Mouse (Mus musculus) hindbrain, embryonic 11.5 days (tissue): ENCODE measurements at regions not wholly inside any gene's neighbourhood (a gene's known extent, or its start where the extent isn't known, plus 50 kb on each side); places are given as distances from the start of the nearest gene placed in this dataset.

Source experiments
- ATAC-seq: fragments of 200-750 bp; cut with Nextera tagmentation; 2 replicates; pipeline ENCODE4 v1.8.0; 2017; ENCODE audit warnings: mild to moderate bottlenecking, moderate TSS enrichment, moderate library complexity; ENCODE audit not compliant: low FRiP score
- DNase-seq: peaks from one replicate; pipeline ENCODE4 v3.0.0-alpha.2; 2015; ENCODE audit warnings: low spot score
- H3K27ac ChIP-seq: fragments of 300-500 bp; sonication (generic); 2 replicates; pipeline ENCODE4 v1.5.1; 2014; ENCODE audit warnings: mild to moderate bottlenecking, low read depth, low read length
- H3K27me3 ChIP-seq: fragments of 300-500 bp; sonication (generic); 2 replicates; pipeline ENCODE4 v1.6.1; 2014; ENCODE audit warnings: mild to moderate bottlenecking, low read length, moderate library complexity, mixed read lengths; ENCODE audit not compliant: control insufficient read depth, insufficient read depth
- H3K36me3 ChIP-seq: fragments of 300-500 bp; sonication (generic); 2 replicates; pipeline ENCODE4 v1.6.1; 2014; ENCODE audit warnings: mild to moderate bottlenecking, low read length, moderate library complexity, mixed read lengths; ENCODE audit not compliant: control insufficient read depth, insufficient read depth
- H3K4me1 ChIP-seq: fragments of 300-500 bp; sonication (generic); replicated peaks from 2 replicates; pipeline ENCODE4 v1.6.1; 2014; ENCODE audit warnings: low read length, mixed read lengths; ENCODE audit not compliant: control insufficient read depth, insufficient read depth
- H3K4me2 ChIP-seq: fragments of 300-500 bp; sonication (generic); replicated peaks from 2 replicates; pipeline ENCODE4 v1.6.1; 2014; ENCODE audit warnings: mild to moderate bottlenecking, low read depth, low read length
- H3K4me3 ChIP-seq: fragments of 300-500 bp; sonication (generic); 2 replicates; pipeline ENCODE4 v1.5.1; 2014; ENCODE audit warnings: low read depth, low read length
- H3K9ac ChIP-seq: fragments of 300-500 bp; sonication (generic); 2 replicates; pipeline ENCODE4 v1.6.1; 2014; ENCODE audit warnings: low read depth, low read length
- H3K9me3 ChIP-seq: fragments of 300-500 bp; sonication (generic); 2 replicates; pipeline ENCODE4 v1.6.1; 2016; ENCODE audit warnings: low read length; ENCODE audit not compliant: control insufficient read depth
- WGBS: fragments of 180-500 bp; shearing (Covaris S2); extraction: QIAGEN DNeasy Blood & Tissue Kit; methylation state at CpG from one replicate; pipeline ENCODE4 v1.1.7; 2014; 5-methylcytosine and 5-hydroxymethylcytosine counted together

DNA sequence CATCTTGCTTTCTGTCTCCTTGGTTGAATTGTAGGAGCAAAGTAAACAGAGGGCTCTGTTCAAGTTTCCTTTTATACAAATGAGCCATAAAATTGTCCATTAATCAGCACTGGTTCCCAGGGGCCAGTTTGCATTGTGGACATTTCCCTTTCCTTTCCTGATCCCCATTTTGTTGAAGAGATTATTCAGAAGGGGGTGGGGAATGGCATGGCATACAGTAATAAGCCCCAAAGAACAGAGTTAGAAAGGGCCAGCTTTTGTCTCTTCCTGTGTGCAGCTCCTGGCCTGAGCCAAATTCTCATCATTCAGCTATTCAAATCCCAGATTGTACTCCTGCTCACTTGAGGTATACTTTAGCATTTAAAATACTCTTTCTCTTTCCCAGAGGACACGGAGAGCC, 441.8 kb downstream of the Epha4 start:
- Histone ChIP-seq H3K4me1 (no peaks in the 10 kb centered on the region), H3K9ac (no peak overlapping the region), H3K36me3 (no peaks in the 10 kb centered on the region), H3K27ac (peak overlapping the region; percentile 45; the same call in 1 of the 2 replicates), H3K4me2 (no peak overlapping the region), H3K4me3 (no peak overlapping the region), H3K9me3 (no peaks in the 10 kb centered on the region), H3K27me3 (no peaks in the 10 kb centered on the region)
- 50% methylated on average over 1 of the region's 1 CpGs for WGBS
- DNase-seq (no peak), ATAC-seq (peak; percentile 64; the same call in 1 of the 2 replicates)

DNA sequence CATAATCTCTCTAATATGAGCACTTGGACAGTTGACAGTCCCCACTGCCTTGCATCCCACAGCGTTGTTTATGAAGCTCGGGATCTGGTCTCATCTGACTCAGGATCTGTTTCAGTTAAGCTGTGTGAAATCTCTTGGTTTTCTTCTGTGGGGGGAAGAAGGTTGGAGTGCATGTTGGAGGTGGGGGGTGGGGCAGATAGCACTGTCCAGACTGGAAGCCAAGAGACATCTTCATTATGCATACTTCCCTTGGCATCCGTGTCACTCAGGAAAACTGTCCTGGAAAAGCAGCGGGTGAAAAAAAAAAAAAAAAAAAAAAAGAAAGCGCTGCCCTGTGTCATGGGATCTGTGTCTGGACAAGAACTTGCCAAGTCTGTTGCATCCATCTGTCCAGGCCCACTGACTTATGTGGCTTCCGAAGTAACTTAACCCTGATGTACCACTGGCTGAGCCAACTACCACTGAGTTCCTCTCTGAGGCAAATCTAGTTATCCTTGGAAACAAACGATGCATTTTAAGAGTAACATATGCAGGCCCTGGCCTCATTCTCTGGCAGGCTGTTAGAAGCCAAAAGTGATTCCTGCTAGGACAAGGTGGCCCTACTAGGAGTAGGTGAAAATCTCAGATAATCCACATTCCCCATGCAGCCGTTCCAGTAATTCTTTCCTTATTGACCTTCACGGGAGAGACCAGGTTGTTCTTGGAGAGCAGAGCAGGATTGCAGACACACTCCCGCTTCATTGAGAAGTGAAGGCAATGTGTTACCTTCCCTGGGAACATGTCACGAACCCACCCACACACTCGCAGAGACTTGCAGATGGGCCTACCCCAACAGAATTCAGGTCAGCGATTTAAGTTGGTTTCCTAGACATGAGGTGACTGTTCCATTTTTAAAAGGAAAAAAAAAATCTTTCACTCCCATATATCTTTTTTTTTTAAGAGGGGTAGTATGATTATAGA, 439.7 kb downstream of the Epha4 start:
- no peak overlapping the region for H3K9ac ChIP-seq
- no peak for ATAC-seq
- no peaks in the 10 kb centered on the region for H3K27me3 ChIP-seq
- no peak for DNase-seq
- no peak overlapping the region for H3K4me2 ChIP-seq
- no peak overlapping the region for H3K27ac ChIP-seq
- WGBS: 82% methylated on average over 13 of the region's 13 CpGs
- no peaks in the 10 kb centered on the region for H3K4me1 ChIP-seq
- H3K4me3 ChIP-seq: no peak overlapping the region
- H3K9me3 ChIP-seq: no peaks in the 10 kb centered on the region
- H3K36me3 ChIP-seq: no peaks in the 10 kb centered on the region

- H3K9me3 ChIP-seq: no peaks in the 10 kb centered on the region
- ATAC-seq (peak; percentile 33; the same call in 1 of the 2 replicates), DNase-seq (no peak)
- H3K4me2 ChIP-seq: no peak overlapping the region
- H3K9ac ChIP-seq: no peak overlapping the region
- no peaks in the 10 kb centered on the region for H3K4me1 ChIP-seq
- H3K36me3 ChIP-seq: no peaks in the 10 kb centered on the region
- no peak overlapping the region for H3K4me3 ChIP-seq
- no peak overlapping the region for H3K27ac ChIP-seq
- H3K27me3 ChIP-seq: no peaks in the 10 kb centered on the region
- 57% methylated on average over 5 of the region's 5 CpGs for WGBS
Observed at GRCm38 (mm10) chr1:77080767-77081166, 434.1 kb downstream of the Epha4 start.

- Histone ChIP-seq H3K9me3 (no peaks in the 10 kb centered on the region), H3K36me3 (no peaks in the 10 kb centered on the region), H3K9ac (no peak overlapping the region), H3K4me3 (no peak overlapping the region), H3K4me2 (no peak overlapping the region), H3K4me1 (no peaks in the 10 kb centered on the region), H3K27ac (no peak overlapping the region), H3K27me3 (no peaks in the 10 kb centered on the region)
- WGBS: 47% methylated on average over 7 of the region's 7 CpGs
- ATAC-seq: peak; percentile 30; the same call in 1 of the 2 replicates
- DNase-seq: peak; percentile 45
Observed at GRCm38 (mm10) chr1:77081660-77082059, 433.2 kb downstream of the Epha4 start.

DNA sequence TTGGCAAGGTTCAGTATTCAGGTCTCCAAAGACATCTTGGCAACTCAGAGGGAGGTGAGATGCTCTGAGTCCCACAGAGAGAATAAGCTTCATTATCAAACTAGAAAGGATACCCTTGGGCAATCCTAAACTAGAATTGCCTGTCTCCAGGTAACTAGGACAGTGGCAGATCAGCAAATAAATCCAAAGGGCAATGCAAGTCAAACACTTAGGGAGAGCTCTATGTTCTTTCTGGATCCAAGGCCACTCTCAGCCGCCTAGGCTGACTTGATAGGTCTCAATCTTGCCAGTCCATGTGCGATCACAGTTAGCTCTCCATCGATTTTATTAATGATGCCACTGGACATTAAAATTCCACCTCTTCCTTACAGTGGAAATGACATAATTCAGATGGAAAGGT, 432.5 kb downstream of the Epha4 start:
- ATAC-seq: no peak

DNA sequence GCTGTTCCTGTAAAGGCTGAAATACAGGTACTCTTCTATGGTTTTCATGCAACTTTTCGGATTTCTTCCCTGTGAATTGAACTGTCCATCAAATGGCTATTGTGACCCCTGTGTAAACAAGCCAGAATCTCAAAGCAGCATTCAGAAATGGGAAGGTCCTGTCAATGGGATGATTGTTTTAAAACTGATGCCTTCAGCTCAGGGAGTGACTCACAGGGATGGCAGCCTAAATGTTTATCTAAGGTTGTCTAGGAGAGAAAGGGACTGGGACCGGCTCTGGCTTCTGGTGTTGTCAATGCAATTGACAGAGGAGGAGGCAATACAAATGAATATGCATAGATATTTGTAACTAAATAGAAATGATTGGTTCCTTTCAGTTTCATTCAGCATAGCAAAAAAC, 421.3 kb downstream of the Epha4 start:
- no peak for ATAC-seq
- no peaks in the 10 kb centered on the region for H3K4me1 ChIP-seq
- H3K4me3 ChIP-seq: no peak overlapping the region
- H3K27me3 ChIP-seq: no peaks in the 10 kb centered on the region
- H3K9ac ChIP-seq: no peak overlapping the region
- WGBS: 24% methylated on average over 2 of the region's 2 CpGs
- no peaks in the 10 kb centered on the region for H3K36me3 ChIP-seq
- DNase-seq: no peak
- no peak overlapping the region for H3K4me2 ChIP-seq
- no peaks in the 10 kb centered on the region for H3K9me3 ChIP-seq
- H3K27ac ChIP-seq: no peak overlapping the region

More for the DNA sequence above, 432.5 kb downstream of the Epha4 start:
- H3K36me3 ChIP-seq: no peaks in the 10 kb centered on the region
- H3K9ac ChIP-seq: no peak overlapping the region
- H3K9me3 ChIP-seq: no peaks in the 10 kb centered on the region
- H3K27me3 ChIP-seq: no peaks in the 10 kb centered on the region
- H3K27ac ChIP-seq: no peak overlapping the region
- no peak for DNase-seq
- no peaks in the 10 kb centered on the region for H3K4me1 ChIP-seq
- 96% methylated on average over 3 of the region's 3 CpGs for WGBS
- H3K4me2 ChIP-seq: no peak overlapping the region
- H3K4me3 ChIP-seq: no peak overlapping the region

GRCm38 (mm10) chr1:77101726-77102272, 413.1 kb downstream of the Epha4 start:
- Histone ChIP-seq H3K9ac (no peak overlapping the region), H3K9me3 (no peaks in the 10 kb centered on the region), H3K4me1 (no peaks in the 10 kb centered on the region), H3K27ac (no peak overlapping the region), H3K27me3 (no peaks in the 10 kb centered on the region), H3K36me3 (no peaks in the 10 kb centered on the region), H3K4me3 (no peak overlapping the region), H3K4me2 (no peak overlapping the region)
- ATAC-seq (no peak), DNase-seq (no peak)
- 57% methylated on average over 12 of the region's 12 CpGs for WGBS

DNA sequence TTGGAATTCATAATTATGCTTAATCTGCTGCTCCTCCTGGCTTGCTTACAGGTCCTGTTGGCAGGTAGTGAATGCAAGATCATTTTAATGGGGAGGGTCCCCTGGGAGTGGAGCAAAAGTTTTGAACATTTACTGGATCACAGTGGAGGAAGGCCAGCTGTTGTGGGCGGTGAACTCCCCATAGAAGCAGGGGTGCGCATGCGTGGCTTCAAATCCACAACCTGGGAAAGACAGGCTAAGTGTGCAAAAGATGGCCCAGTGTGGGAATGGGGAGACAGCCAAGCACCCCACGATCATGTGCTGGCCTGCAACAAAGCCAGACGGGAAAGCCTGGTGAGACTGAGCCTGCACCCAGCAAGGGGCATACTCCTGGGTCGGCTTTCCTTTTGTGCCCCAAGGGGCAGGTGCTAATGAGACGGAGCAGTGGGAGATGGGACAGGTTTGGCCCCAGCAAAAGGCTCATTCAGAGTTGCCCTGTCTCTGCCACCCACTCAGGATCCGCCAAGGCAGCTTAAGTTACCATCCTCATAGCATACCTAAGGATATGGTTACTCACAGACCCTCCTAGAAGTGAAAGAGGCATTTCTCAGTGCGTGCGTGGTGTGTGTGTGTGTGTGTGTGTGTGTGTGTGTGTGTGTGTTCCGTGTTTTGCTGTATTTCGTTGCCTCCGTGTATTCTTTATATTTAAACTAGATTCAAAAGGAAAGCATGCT, 412.3 kb downstream of the Epha4 start:
- H3K4me1 ChIP-seq: no peaks in the 10 kb centered on the region
- no peaks in the 10 kb centered on the region for H3K9me3 ChIP-seq
- no peaks in the 10 kb centered on the region for H3K27me3 ChIP-seq
- DNase-seq: no peak
- no peak overlapping the region for H3K4me3 ChIP-seq
- ATAC-seq: no peak
- 49% methylated on average over 13 of the region's 13 CpGs for WGBS
- H3K4me2 ChIP-seq: no peak overlapping the region
- no peaks in the 10 kb centered on the region for H3K36me3 ChIP-seq
- H3K27ac ChIP-seq: no peak overlapping the region
- no peak overlapping the region for H3K9ac ChIP-seq
